15 mouse cellular contexts compared by ENCODE assay signal in the genomic region with DNA sequence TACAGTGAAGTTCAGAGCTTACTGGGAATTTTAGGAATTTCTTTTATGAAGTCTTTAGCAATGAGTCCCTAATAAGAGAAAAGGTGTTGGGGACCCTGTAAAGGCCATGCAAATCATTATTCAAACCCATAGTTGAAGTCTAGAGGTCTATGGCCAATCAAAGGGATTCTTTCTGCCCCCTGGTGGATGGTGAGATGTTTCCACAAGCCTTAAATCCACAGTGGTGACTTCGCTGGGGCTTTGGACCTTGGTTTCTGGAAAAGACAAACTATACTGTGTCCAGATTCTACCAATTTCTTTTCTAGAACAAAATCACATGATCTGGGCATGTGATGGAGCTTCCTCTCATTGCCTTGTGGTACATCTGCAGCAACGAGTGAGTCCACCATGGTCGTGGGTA.
DNase-seq lines count a peak whose midpoint lies in the region; ATAC-seq and TF ChIP-seq lines count a peak whose summit lies in the region.
"Had no signal": no experiment of that assay in that cellular context is flagged by ENCODE, and none has a peak within 500 bp of the region (broad histone marks: within the 10 kb centered on the region; RNA-seq: fewer than 3 reads in every experiment).

No protein-coding gene starts in this region.

- peak; percentile 54 for TF ChIP-seq CTCF in heart, postnatal 0 days (IDR thresholded peaks at IDR 0.05; ENCODE audit: low read depth)
- TF ChIP-seq CTCF in lung, embryonic 14.5 days (IDR thresholded peaks at IDR 0.05; ENCODE audit: low read depth), result peak; percentile 50

- H3K9me3 ChIP-seq in heart, postnatal 0 days (replicated peaks; ENCODE audit: control insufficient read depth, low read length), result no peaks in the 10 kb centered on the region
- H3K9me3 ChIP-seq in lung, embryonic 14.5 days (ENCODE audit: low read depth, low read length), result no peaks in the 10 kb centered on the region
- H3K9me3 ChIP-seq: embryonic facial prominence, embryonic 12.5 days; forebrain, embryonic 15.5 days; hindbrain, embryonic 13.5 days; midbrain, embryonic 10.5 days; neural tube, embryonic 12.5 days had no signal

- no peak overlapping the region for H3K4me3 ChIP-seq in heart, postnatal 0 days (ENCODE audit: low read depth, low read length)
- H3K4me3 ChIP-seq in lung, embryonic 14.5 days (ENCODE audit: low read depth, low read length), result no peak overlapping the region
- H3K4me3 ChIP-seq: embryonic facial prominence, embryonic 12.5 days; forebrain, embryonic 15.5 days; hindbrain, embryonic 13.5 days; midbrain, embryonic 10.5 days; neural tube, embryonic 12.5 days had no signal

- no peak overlapping the region for H3K9ac ChIP-seq in heart, postnatal 0 days (replicated peaks; ENCODE audit: low read depth, low read length)
- H3K9ac ChIP-seq in lung, embryonic 14.5 days, result no peak overlapping the region
- H3K9ac ChIP-seq: embryonic facial prominence, embryonic 12.5 days; forebrain, embryonic 15.5 days; hindbrain, embryonic 13.5 days; neural tube, embryonic 12.5 days had no signal

- no peak overlapping the region for H3K4me2 ChIP-seq in heart, postnatal 0 days (ENCODE audit: low read depth, low read length)
- H3K4me2 ChIP-seq in lung, embryonic 14.5 days, result no peak overlapping the region
- H3K4me2 ChIP-seq: embryonic facial prominence, embryonic 12.5 days; forebrain, embryonic 15.5 days; hindbrain, embryonic 13.5 days; neural tube, embryonic 12.5 days had no signal

- no peak for TF ChIP-seq EP300 in heart, postnatal 0 days (IDR thresholded peaks at IDR 0.05; ENCODE audit: low read depth)

- DNase-seq in adrenal gland, postnatal 10 days, result peak; percentile 50
- DNase-seq in adrenal gland, adult 18-20 months (ENCODE audit: low spot score in 2 of 2), result no peak
- no peak for DNase-seq in heart, postnatal 0 days (ENCODE audit: low spot score)
- DNase-seq in heart, adult 8-10 months (ENCODE audit: low spot score), result no peak
- peak; percentile 45 for DNase-seq in lung, embryonic 14.5 days
- DNase-seq in lung, postnatal 10 days, result no peak
- peak; percentile 25 for DNase-seq in retina, postnatal 1 day
- DNase-seq: lung, adult 2 months; right cerebral cortex, postnatal 14 days had no signal

- no peaks in the 10 kb centered on the region for H3K36me3 ChIP-seq in heart, postnatal 0 days (replicated peaks; ENCODE audit: control insufficient read depth, insufficient read depth, low read length)
- H3K36me3 ChIP-seq in lung, embryonic 14.5 days (ENCODE audit: insufficient read depth), result no peaks in the 10 kb centered on the region
- H3K36me3 ChIP-seq: embryonic facial prominence, embryonic 12.5 days; forebrain, embryonic 15.5 days; hindbrain, embryonic 13.5 days; midbrain, embryonic 10.5 days; neural tube, embryonic 12.5 days had no signal

- 72% methylated on average over 3 of the region's 3 CpGs for WGBS in heart, postnatal 0 days
- WGBS in lung, embryonic 14.5 days, result 74% methylated on average over 3 of the region's 3 CpGs

- no peak for ATAC-seq in heart, postnatal 0 days (ENCODE audit: insufficient read depth, low read depth)
- ATAC-seq in lung, embryonic 14.5 days (ENCODE audit: insufficient read depth), result no peak
- no peak for ATAC-seq in megakaryocyte-erythroid progenitor cell, adult 5-6 weeks (replicated peaks; ENCODE audit: low FRiP score, low TSS enrichment, poor library complexity, severe bottlenecking)
- ATAC-seq: forebrain, embryonic 15.5 days had no signal

- H3K27ac ChIP-seq in heart, postnatal 0 days (ENCODE audit: low read depth), result no peak overlapping the region
- H3K27ac ChIP-seq in lung, embryonic 14.5 days (ENCODE audit: low read depth), result no peak overlapping the region
- H3K27ac ChIP-seq: embryonic facial prominence, embryonic 12.5 days; forebrain, embryonic 15.5 days; hindbrain, embryonic 13.5 days; midbrain, embryonic 10.5 days; neural tube, embryonic 12.5 days had no signal

- H3K27me3 ChIP-seq in heart, postnatal 0 days (ENCODE audit: control insufficient read depth, insufficient read depth, low read length), result no peaks in the 10 kb centered on the region
- no peaks in the 10 kb centered on the region for H3K27me3 ChIP-seq in lung, embryonic 14.5 days (ENCODE audit: insufficient read depth, low read length)
- H3K27me3 ChIP-seq: embryonic facial prominence, embryonic 12.5 days; forebrain, embryonic 15.5 days; hindbrain, embryonic 13.5 days; neural tube, embryonic 12.5 days had no signal

- H3K4me1 ChIP-seq in heart, postnatal 0 days (ENCODE audit: control insufficient read depth, insufficient read depth), result no peaks in the 10 kb centered on the region
- no peaks in the 10 kb centered on the region for H3K4me1 ChIP-seq in lung, embryonic 14.5 days (ENCODE audit: insufficient read depth)

Comparison
In these comparisons a context has a peak if more than half of its experiments do, and no peak if none do; other contexts are left out.
1. DNase-seq: peak in adrenal gland, postnatal 10 days (single experiment), lung, embryonic 14.5 days (single experiment) and retina, postnatal 1 day (single experiment); none in adrenal gland, adult 18-20 months (0 of 2), heart, postnatal 0 days (single experiment), heart, adult 8-10 months (single experiment) and lung, postnatal 10 days (single experiment).